Mouse (Mus musculus) MEL-GATA-1-ER (cell line): ENCODE results near the gene Tmem267.
"Not testable (repeated sequence)": the region's sequence is repeated elsewhere in the genome, so short reads cannot be mapped to it uniquely, and the experiment has no call there.

Source experiments
- DNase-seq: peaks from one replicate; pipeline ENCODE4 v3.0.0-alpha.2; 2012; ENCODE audit warnings: low read depth; ENCODE audit errors: extremely low read depth

The Tmem267 gene

DNA sequence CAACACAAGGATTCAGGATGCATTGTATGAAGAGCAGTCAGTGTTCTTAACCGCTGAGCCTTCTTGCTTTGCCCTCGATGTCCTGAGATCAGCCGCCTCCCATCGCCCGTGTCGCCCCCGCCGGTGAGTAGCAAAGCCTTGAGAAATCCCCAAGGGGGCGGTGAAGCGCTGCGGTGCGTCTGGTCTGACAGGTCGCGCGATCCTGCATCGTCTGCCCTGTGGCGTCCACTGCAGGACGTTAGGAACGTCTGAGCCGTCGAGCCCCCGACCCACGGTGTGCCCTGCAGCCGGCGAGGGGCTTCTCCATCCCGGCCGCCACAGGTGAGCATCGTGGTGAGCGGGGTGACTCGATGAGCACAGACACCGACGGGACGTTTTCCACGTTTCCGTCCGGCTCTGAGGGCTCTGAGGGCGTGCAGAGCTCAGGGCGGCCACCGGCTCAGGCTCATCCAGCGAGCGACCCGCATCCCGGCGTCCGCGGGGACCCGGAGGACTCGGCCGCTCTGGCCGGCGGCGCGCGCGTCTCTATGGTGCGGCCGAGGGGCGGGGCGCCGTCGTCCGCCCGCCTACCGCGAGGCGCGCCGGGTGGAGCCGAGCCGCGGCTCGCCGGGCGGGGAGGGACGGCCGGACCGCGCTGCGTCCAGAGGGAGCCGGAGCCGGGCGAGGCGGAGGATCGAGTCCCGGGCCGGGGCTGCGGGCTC lies at the start of gene Tmem267, which contains the start of gene 3110070M22Rik:
TSS of gene Tmem267 (plus strand) at position 160 of the 701 bp plus-strand sequence.
TSS of gene 3110070M22Rik (minus strand) at position 504 of the 701 bp plus-strand sequence.
- peak; percentile 41 for DNase-seq

DNA sequence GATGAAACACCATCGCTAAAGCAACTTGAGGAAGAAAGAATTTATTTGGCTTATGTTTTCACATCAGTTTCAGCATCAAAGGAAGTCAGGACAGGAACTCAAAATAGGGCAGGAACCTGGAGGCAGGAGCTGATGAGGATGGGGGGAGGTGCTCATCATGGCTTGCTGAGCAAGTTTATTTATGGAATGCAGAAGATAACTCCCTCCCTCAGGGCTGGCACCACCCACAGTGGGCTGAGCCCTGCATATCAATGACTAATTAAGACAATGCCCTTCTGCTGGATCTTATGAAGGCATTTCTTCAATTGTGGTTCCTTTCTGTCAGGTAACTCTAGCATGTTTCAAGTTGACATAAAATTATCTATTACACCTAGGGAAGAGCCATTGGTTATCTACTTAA lies 45.6 kb upstream of the Tmem267 start:
- DNase-seq: no peak

DNA sequence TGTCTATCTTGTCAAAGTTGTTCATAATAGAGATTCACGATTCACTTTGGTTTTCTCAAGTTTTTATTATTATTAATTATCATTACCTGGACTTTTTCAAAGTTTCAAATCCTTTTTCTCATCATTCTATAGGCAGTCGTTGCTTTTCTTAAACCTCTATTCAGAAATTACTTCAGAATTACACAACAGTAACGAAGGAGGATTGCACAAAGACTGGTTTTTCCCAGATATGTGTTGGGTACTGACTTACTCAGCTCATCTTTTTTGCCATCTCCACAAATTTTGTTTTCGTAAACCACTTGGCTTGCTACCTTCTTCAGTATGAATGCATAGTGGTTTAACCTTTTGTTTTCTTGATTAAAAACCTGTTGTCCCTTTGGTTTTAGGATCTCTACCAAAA lies 34.3 kb upstream of the Tmem267 start:
- DNase-seq: no peak

DNA sequence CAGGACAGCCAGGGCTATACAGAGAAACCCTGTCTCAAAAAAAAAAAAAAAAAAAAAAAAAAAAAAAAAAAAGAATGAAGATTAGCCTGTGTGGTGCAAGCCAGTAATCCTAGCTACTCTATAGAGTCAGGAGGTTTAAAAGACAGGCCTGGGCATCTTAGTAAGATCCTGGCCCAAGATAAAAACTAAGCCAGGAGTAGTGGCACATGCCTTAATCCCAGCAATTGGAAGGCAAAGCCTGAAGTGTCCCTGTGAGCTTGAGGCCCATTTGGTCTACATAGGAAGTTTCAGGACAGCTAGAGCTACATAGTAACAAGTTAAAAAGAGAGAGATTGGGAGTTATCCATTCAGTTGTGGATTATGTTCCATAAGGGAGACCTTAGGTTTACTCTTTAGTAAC lies 32.8 kb upstream of the Tmem267 start:
- DNase-seq: no peak

DNA sequence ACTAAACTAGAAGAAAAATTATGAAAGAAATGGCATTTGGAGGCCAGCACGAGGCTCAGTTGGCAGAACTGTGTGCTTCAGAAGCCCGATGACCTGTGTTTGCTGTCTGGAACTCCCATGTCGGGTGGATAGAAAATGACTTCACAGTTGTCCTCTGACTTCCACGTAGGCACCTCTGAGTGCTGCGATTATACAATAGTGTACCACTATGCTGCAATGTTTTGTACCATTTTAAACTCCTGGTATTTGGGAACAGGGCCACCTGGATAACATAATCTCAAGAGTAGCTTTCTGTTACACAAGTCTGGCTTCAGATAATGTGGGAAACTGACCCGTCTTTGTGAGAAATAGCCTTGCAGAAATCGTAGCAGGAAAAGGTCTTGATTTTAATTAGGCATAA lies 31.5 kb upstream of the Tmem267 start:
- no peak for DNase-seq

DNA sequence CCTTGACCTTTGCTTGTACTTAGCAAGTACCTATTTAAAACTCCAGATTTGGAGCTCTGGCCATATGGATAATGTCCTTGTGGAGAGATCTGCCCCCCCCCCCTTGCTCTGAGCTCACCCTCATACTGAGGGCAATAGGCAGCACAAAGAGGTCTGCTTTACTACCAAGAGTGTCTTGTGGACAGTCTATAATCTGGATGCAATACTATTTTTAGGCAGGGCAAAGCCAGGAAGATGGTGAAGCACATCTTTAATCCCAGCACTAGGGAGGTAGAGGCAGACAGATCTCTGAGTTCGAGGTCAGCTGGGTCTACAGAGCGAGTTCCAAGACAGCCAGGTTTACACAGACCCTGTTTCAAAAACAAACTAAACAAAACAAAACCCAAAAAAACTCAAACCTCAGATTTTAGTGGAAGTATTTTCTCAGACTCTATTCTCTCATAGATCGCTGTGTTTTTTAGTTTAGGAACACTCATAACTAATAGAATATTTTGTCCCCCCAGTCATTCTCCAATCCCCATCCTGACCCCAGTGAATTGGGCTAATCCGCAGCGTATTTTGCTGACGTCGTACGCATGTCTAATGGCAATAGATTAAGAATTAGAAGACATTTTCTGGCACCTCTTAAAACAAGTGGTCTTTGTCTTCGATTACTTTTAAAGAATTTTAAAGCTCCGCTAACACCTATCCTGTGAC lies 25.8 kb upstream of the Tmem267 start:
- DNase-seq: peak; percentile 6

DNA sequence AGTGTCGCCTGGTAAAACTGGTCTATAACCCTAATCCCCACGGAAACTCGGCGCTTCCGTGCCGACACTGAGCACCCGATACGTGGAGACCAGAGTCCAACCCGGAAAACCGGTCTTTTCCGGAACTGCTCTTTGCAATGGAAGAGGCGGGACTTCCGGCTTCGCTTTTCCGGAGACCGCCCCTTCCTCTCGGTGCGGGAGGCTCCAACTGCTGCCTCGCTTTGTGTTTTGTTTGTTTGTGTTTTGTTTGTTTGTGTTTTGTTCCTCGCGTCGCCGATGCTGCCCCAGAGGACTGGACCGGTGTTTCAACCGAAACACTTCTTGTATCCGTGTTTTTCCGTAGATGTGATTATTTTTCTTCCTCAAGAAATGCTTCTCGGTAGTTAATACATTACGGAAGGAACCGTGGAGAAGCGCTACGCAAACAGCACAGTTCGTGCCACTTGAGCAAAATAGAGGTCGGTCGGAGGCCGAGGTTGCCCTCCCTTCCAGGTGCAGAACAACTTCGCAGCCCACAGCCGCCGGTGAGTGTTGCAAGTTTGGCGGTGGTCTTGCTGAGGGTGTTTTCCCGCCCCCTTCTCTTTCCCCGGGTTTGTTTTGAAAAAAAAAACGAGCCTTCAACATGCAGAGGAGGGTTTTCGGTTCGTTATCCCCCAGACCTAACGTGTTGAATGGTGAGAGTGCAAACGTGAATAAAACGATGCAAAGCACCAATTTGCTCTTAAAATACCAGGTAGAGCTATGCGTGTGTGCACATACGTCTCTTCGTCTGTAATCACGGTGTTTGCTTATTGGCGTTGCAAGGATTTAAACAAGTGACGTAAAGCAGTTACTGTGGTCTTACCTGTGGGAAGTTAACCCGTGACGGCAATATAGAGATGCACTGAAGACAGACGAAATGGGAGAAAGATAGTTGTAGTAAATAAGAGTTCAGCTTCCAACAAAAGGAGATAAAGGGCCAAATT lies 25.0 kb upstream of the Tmem267 start, which contains the start of gene 4833420G17Rik:
TSS of gene 4833420G17Rik (plus strand) at position 173 of the 965 bp plus-strand sequence.
- peak; percentile 86 for DNase-seq

DNA sequence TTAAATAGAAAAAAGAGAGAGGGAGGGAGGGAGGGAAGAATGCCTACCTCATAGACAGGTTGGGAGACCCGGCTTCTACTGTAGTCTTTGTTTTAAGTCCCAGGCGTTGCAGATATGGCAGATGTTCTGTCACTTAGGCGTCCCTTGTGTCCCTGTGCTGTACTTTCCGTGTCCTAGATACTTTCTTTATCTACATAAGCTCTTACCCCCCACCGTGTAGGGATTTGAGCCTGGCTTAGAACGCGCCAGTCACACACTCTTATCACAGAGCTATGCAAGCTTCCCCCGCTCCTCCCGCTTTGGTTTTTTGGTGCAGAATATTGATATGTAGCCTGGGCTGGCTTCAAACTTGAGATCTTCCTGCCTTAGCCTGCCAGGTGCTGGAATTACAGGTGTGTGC lies 11.2 kb upstream of the Tmem267 start:
- no peak for DNase-seq

DNA sequence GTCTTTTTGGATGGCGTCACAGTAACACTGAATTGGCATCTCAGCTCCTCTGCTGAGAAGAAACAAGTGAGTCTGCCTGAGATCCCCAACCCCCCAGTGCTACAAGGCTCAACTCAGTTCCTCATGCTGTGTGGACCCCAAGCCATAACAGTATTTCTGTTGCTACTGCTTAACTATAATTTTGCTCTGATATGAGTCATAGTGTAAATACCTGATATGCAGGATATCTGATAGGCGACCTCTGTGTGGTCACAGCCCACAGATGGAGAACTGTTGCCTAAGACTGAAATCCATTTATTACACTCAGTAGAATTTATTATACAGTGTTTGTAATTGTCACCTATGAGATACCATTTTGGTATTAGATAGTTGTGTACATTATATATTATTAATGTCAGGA lies 10.1 kb upstream of the Tmem267 start:
- no peak for DNase-seq

DNA sequence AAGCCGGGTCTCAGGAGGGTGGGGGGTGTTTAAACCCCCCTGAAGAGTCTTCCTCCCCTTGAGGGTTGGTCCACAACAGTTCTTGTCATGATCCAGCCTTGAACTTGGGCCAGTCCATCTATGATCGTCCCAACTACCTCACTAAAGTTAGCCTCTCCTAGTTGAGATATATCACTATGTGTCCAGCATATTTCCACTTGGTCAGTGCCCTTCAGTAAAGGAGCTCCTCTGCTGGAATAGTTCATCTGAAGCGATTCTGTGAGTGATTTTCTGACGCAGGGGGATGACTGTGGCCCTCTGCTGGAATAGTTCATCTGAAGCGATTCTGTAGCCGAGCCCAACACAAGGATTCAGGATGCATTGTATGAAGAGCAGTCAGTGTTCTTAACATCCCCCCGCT lies 485 bp upstream of the Tmem267 start:
- DNase-seq: no peak

DNA sequence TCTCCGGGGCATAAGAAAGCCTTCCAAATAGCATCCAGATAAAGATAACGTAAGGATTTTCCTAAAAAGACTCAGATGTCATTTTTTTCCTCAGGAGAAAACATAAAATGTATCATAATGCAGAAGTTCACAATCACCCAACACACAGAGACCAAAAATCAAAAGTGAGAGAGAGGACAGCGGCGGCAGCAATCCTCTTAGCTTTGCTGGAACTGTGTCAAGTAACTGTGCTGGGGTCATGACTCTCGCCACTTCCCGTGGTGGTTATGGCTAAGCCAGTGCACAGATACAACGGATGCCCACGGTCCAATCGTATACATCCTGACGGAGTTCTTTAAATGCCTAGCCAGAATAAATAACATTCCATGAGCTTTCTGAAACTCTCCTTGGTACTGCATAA lies 4.2 kb downstream of the Tmem267 start:
- DNase-seq: not testable (repeated sequence)

DNA sequence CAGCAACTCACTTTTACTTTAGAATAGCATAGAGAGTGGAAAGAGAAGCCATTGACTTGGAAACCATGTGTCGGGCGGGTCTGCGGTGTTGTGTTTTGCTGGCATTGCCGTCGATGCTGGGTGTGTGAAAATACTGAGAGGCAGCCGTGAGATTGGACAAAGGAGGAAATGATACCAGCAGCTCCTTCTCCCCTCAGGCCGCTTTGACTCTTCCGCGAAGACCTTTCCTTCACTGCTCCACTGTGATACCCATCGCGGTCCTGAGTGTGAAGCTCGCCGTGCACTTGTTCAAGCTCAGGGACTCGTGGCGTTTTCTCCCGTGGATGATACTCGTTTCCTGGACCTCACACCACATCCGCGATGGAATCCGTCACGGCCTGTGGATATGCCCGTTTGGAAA lies 7.1 kb downstream of the Tmem267 start:
- DNase-seq: not testable (repeated sequence)

DNA sequence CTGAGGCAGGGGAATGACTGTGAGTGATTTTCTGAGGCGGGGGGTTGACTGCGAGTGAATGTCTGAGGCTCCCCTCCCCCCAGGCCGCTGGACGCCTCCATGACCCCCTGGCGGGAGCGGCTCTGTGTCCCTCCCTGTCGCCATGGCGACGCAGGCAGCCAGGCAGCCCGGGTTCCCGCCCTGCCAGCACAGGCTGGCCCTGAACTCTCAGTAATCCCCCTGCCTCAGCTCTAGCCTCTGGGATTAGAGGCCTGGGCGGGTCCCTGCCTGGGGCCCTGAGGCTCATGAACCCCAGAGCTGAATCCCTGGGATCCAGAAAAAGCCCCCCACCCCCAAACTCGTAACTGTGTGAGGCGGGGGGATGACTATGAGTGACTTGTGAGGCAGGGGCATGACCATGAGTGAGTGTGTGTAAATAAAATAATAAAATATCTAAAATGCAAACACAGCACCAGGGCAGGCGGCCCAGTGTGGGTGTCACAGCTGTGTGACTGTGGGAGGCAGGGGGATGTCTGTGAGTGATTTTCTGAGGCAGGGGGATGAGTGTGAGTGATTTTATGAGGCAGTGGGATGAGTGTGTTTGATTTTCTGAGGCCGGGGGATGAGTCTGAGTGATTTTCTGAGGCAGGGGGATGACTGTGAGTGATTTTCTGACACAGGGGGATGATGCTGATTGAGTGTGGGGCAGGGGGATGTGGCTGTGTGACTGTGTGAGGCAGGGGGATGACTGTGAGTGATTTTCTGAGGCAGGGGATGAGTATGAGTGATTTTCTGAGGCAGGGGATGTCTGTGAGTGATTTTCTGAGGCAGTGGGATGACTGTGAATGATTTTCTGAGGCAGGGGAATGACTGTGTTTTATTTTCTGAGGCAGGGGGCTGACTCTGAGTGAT lies 108.7 kb downstream of the Tmem267 start:
- DNase-seq: peak; percentile 11

DNA sequence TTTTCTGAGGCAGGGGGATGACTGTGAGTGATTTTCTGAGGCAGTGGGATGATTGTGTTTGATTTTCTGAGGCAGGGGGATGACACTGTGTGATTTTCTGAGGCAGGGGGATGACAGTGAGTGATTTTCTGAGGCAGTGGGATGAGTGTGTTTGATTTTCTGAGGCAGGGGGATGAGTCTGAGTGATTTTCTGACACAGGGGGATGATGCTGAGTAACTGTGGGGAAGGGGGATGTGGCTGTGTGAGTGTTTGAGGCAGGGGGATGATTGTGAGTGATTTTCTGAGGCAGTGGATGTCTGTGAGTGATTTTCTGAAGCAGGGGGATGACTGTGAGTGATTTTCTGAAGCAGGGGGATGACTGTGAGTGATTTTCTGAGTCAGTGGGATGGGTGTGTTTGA lies 110.6 kb downstream of the Tmem267 start:
- not testable (repeated sequence) for DNase-seq

DNA sequence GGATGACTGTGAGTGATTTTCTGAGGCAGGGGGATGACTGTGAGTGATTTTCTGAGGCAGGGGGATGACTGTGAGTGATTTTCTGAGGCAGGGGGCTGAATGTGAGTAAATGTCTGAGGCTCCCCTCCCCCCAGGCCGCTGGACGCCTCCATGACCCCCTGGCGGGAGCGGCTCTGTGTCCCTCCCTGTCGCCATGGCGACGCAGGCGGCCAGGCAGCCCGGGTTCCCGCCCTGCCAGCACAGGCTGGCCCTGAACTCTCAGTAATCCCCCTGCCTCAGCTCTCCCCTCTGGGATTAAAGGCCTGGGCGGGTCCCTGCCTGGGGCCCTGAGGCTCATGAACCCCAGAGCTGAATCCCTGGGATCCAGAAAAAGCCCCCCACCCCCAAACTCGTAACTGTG lies 111.2 kb downstream of the Tmem267 start:
- not testable (repeated sequence) for DNase-seq

DNA sequence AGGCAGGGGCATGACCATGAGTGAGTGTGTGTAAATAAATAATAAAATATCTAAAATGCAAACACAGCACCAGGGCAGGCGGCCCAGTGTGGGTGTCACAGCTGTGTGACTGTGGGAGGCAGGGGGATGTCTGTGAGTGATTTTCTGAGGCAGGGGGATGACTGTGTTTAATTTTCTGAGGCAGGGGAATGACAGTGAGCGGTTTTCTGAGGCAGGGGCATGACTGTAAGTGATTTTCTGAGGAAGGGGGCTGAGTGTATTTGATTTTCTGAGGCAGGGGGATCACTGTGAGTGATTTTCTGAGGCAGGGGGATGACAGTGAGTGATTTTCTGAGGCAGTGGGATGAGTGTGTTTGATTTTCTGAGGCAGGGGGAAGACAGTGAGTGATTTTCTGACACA lies 111.7 kb downstream of the Tmem267 start:
- DNase-seq: not testable (repeated sequence)

DNA sequence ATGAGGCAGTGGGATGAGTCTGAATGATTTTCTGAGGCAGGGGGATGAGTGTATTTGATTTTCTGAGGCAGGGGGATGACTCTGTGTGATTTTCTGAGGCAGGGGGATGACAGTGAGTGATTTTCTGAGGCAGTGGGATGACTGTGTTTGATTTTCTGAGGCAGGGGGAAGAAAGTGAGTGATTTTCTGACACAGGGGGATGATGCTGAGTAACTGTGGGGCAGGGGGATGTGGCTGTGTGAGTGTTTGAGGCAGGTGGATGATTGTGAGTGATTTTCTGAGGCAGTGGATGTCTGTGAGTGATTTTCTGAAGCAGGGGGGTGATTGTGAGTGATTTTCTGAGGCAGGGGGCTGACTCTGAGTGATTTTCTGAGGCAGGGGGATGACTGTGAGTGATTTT lies 112.3 kb downstream of the Tmem267 start:
- peak; percentile 19 for DNase-seq

DNA sequence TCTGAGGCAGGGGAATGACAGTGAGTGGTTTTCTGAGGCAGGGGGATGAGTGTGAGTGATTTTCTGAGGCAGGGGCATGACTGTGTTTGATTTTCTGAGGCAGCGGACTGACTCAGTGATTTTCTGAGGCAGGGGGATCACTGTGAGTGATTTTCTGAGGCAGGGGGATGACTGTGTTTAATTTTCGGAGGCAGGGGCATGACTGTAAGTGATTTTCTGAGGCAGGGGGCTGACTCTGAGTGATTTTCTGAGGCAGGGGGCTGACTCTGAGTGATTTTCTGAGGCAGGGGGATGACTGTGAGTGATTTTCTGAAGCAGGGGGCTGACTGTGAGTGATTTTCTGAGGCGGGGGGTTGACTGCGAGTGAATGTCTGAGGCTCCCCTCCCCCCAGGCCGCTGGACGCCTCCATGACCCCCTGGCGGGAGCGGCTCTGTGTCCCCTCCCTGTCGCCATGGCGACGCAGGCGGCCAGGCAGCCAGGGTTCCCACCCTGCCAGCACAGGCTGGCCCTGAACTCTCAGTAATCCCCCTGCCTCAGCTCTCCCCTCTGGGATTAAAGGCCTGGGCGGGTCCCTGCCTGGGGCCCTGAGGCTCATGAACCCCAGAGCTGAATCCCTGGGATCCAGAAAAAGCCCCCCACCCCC lies 115.0 kb downstream of the Tmem267 start:
- DNase-seq: not testable (repeated sequence)

DNA sequence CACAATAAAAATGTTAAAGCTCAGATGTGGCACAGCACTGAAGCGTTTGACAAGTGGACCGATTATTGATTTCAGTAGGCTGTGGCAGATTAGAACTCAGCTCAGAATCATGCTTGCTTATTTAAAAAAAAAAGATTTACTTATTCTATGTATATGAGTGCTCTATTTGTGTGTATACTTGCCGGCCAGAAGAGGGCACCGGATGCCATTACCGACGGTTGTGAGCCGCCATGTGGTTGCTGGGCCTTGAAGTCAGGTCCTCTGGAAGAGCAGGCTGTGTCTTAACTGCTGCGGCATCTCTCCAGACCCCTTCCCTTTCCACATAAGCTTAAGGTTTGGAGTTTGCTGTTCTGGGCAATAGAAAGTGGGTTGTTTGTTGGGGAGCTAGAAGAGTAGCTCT lies 116.1 kb downstream of the Tmem267 start:
- DNase-seq: not testable (repeated sequence)

DNA sequence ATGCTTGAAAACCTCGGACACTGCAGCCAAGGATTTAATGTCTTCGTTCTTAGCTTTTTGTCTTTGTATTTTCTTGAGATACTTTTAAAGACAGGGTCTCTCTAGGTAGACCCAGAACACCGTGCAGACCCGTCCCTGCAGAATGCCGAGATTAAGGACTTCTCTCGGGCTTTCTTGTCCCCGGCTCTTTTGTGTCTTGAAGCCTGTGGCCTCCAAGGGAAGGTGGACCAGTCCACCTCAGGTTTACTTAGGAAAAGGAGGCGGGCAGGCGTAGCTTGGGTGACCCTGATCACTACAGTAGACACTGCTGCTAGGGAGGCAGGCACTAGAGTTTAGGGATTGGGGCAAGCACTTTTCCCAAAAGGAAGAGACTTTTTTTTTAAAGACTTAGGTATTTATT lies 116.5 kb downstream of the Tmem267 start:
- not testable (repeated sequence) for DNase-seq
